Mouse (Mus musculus) c-Kit-positive CD71-positive TER-119-negative erythroid progenitor cells, embryonic 14.5 days (primary cell): Measurements from ENCODE around the gene Prok1.

Source experiments
- DNase-seq: peaks from one replicate; pipeline ENCODE4 v3.0.0-alpha.2; 2013; ENCODE audit warnings: low read depth

Prok1 gene

GRCm38 (mm10) chr3:107239607-107240006 is at the start of gene Prok1:
TSS of gene Prok1 (minus strand) at chr3:107239707.
- DNase-seq = no peak

- no peak for DNase-seq
Measured at GRCm38 (mm10) chr3:107287346-107287745, 47.8 kb upstream of the Prok1 start.

- DNase-seq = no peak
Measured at GRCm38 (mm10) chr3:107286123-107286522, 46.6 kb upstream of the Prok1 start.

GRCm38 (mm10) chr3:107278479-107279269 is 39.2 kb upstream of the Prok1 start, which contains the start of gene Lamtor5:
TSS of gene Lamtor5 (plus strand) at chr3:107278858.
- DNase-seq = peak; percentile 81

GRCm38 (mm10) chr3:107276626-107277025 is 37.1 kb upstream of the Prok1 start:
- no peak for DNase-seq

- no peak for DNase-seq
Measured at GRCm38 (mm10) chr3:107275996-107276395, 36.5 kb upstream of the Prok1 start.

GRCm38 (mm10) chr3:107275351-107275750 is 35.8 kb upstream of the Prok1 start:
- DNase-seq = no peak

GRCm38 (mm10) chr3:107273820-107274219 is 34.3 kb upstream of the Prok1 start:
- peak; percentile 53 for DNase-seq

GRCm38 (mm10) chr3:107272433-107272832 is 32.9 kb upstream of the Prok1 start:
- peak; percentile 8 for DNase-seq

- no peak for DNase-seq
Measured at GRCm38 (mm10) chr3:107266814-107267345, 27.4 kb upstream of the Prok1 start.

- no peak for DNase-seq
Measured at GRCm38 (mm10) chr3:107261851-107262165, 22.3 kb upstream of the Prok1 start.

GRCm38 (mm10) chr3:107260956-107261850 is 21.7 kb upstream of the Prok1 start:
- DNase-seq = no peak

GRCm38 (mm10) chr3:107257924-107258323 is 18.4 kb upstream of the Prok1 start:
- no peak for DNase-seq

GRCm38 (mm10) chr3:107256724-107257123 is 17.2 kb upstream of the Prok1 start:
- DNase-seq = no peak

GRCm38 (mm10) chr3:107255992-107256391 is 16.5 kb upstream of the Prok1 start:
- DNase-seq = no peak

GRCm38 (mm10) chr3:107253925-107254324 is 14.4 kb upstream of the Prok1 start:
- no peak for DNase-seq

GRCm38 (mm10) chr3:107252035-107252434 is 12.5 kb upstream of the Prok1 start:
- DNase-seq = no peak

- no peak for DNase-seq
Measured at GRCm38 (mm10) chr3:107250320-107250719, 10.8 kb upstream of the Prok1 start.

- no peak for DNase-seq
Measured at GRCm38 (mm10) chr3:107249042-107249441, 9.5 kb upstream of the Prok1 start.

GRCm38 (mm10) chr3:107246876-107247275 is 7.4 kb upstream of the Prok1 start:
- no peak for DNase-seq

GRCm38 (mm10) chr3:107241389-107242094 is 2.0 kb upstream of the Prok1 start:
- DNase-seq = no peak

GRCm38 (mm10) chr3:107238471-107238980 is 981 bp downstream of the Prok1 start:
- no peak for DNase-seq
